Mouse (Mus musculus): ENCODE results near the gene Foxi2.

GRCm38 (mm10) chr7:135376932-135377331 lies 33.2 kb upstream of the Foxi2 start:
- no peak for TF ChIP-seq POLR2A (IDR thresholded peaks at IDR 0.05; ENCODE audit: low read depth, low read length)
- TF ChIP-seq CTCF (IDR thresholded peaks at IDR 0.05; ENCODE audit: extremely low read depth, insufficient read length, insufficient replicate concordance, low read depth, low read length), result peak; percentile 59; the same call in 1 of the 2 replicates
